In the genomic region with DNA sequence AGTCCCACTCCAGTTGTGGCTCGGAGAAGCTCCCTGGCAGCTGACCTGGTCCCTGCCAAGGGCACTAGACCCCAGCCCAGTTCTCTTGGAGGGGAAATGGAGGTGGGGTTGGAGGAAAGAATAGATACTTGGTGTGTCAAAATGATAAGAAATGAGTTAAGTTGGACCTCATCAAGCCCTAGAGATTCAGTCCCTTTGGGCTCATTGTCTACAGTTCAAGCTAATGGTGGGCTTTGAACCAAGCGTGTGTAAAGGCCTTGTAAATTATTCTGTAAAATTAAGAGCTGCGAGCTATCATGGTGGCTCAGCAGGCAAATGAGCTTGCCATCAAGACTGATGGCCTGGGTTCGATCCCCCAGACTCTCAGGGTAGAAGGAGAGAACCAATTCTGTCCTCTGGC, we compare ENCODE assay signal across 12 mouse cellular contexts.
DNase-seq lines count a peak whose midpoint lies in the region; ATAC-seq lines count a peak whose summit lies in the region.
"Had no signal": no experiment of that assay in that cellular context is flagged by ENCODE, and none has a peak within 500 bp of the region (broad histone marks: within the 10 kb centered on the region; RNA-seq: fewer than 3 reads in every experiment).

No protein-coding gene starts in this region.

- H3K36me3 ChIP-seq in heart, embryonic 13.5 days, result no peaks in the 10 kb centered on the region
- H3K36me3 ChIP-seq in midbrain, embryonic 10.5 days, result no peaks in the 10 kb centered on the region
- no peaks in the 10 kb centered on the region for H3K36me3 ChIP-seq in midbrain, embryonic 15.5 days (replicated peaks)
- no peaks in the 10 kb centered on the region for H3K36me3 ChIP-seq in forebrain, embryonic 13.5 days (ENCODE audit: poor library complexity, severe bottlenecking)
- no peaks in the 10 kb centered on the region for H3K36me3 ChIP-seq in midbrain, embryonic 14.5 days (ENCODE audit: control insufficient read depth, insufficient read depth, low read length)
- H3K36me3 ChIP-seq: liver, embryonic 15.5 days had no signal

- 75% methylated on average over 4 of the region's 4 CpGs for WGBS in heart, embryonic 13.5 days
- 52% methylated on average over 4 of the region's 4 CpGs for WGBS in midbrain, embryonic 10.5 days
- WGBS in midbrain, embryonic 15.5 days, result 50% methylated on average over 4 of the region's 4 CpGs
- 42% methylated on average over 4 of the region's 4 CpGs for WGBS in forebrain, embryonic 13.5 days
- 56% methylated on average over 4 of the region's 4 CpGs for WGBS in midbrain, embryonic 14.5 days

- H3K9me3 ChIP-seq in heart, embryonic 13.5 days, result no peaks in the 10 kb centered on the region
- no peaks in the 10 kb centered on the region for H3K9me3 ChIP-seq in midbrain, embryonic 10.5 days (replicated peaks)
- no peaks in the 10 kb centered on the region for H3K9me3 ChIP-seq in midbrain, embryonic 15.5 days
- H3K9me3 ChIP-seq in forebrain, embryonic 13.5 days (replicated peaks), result no peaks in the 10 kb centered on the region
- no peaks in the 10 kb centered on the region for H3K9me3 ChIP-seq in midbrain, embryonic 14.5 days (ENCODE audit: control insufficient read depth, low read length)
- H3K9me3 ChIP-seq: liver, embryonic 15.5 days had no signal

- H3K4me3 ChIP-seq in heart, embryonic 13.5 days, result peak overlapping the region; percentile 59; the same call in 1 of the 2 replicates
- H3K4me3 ChIP-seq in midbrain, embryonic 10.5 days, result peak overlapping the region; percentile 48
- no peak overlapping the region for H3K4me3 ChIP-seq in midbrain, embryonic 15.5 days
- no peak overlapping the region for H3K4me3 ChIP-seq in forebrain, embryonic 13.5 days
- H3K4me3 ChIP-seq in midbrain, embryonic 14.5 days (replicated peaks; ENCODE audit: low read depth, low read length), result no peak overlapping the region

- ATAC-seq in heart, embryonic 13.5 days (ENCODE audit: extremely low read depth, insufficient number of reproducible peaks, low FRiP score, low TSS enrichment), result no peak
- ATAC-seq in midbrain, embryonic 15.5 days (replicated peaks), result no peak
- no peak for ATAC-seq in forebrain, embryonic 13.5 days
- no peak for ATAC-seq in midbrain, embryonic 14.5 days (ENCODE audit: low FRiP score, low TSS enrichment)
- ATAC-seq: intestine, postnatal 0 days; Patski had no signal

- peaks cover 19% of the 10 kb centered on the region for H3K4me1 ChIP-seq in heart, embryonic 13.5 days
- peaks cover 76% of the 10 kb centered on the region for H3K4me1 ChIP-seq in midbrain, embryonic 10.5 days
- H3K4me1 ChIP-seq in midbrain, embryonic 15.5 days, result peaks cover 29% of the 10 kb centered on the region
- H3K4me1 ChIP-seq in forebrain, embryonic 13.5 days, result peaks cover 71% of the 10 kb centered on the region
- H3K4me1 ChIP-seq in midbrain, embryonic 14.5 days (ENCODE audit: control insufficient read depth, insufficient read depth, low read length), result peaks cover 12% of the 10 kb centered on the region; the same call in 1 of the 2 replicates
- H3K4me1 ChIP-seq: liver, embryonic 15.5 days had no signal

- H3K27ac ChIP-seq in heart, embryonic 13.5 days (replicated peaks), result no peak overlapping the region
- H3K27ac ChIP-seq in midbrain, embryonic 10.5 days (replicated peaks), result peak overlapping the region; percentile 69
- no peak overlapping the region for H3K27ac ChIP-seq in midbrain, embryonic 15.5 days
- peak overlapping the region; percentile 68 for H3K27ac ChIP-seq in forebrain, embryonic 13.5 days
- H3K27ac ChIP-seq in midbrain, embryonic 14.5 days (replicated peaks; ENCODE audit: low read depth, low read length), result no peak overlapping the region
- H3K27ac ChIP-seq: liver, embryonic 15.5 days had no signal

- no peak for DNase-seq in heart, adult 8-10 months (ENCODE audit: low spot score)
- DNase-seq in midbrain, embryonic 10.5 days (ENCODE audit: low spot score), result no peak
- no peak for DNase-seq in midbrain, embryonic 14.5 days
- no peak for DNase-seq in layer of hippocampus, postnatal 36 days
- DNase-seq in lung, postnatal 10 days, result no peak
- DNase-seq: lung, postnatal 36 days had no signal

- H3K27me3 ChIP-seq in heart, embryonic 13.5 days (replicated peaks), result peaks cover 96% of the 10 kb centered on the region
- peaks cover 90% of the 10 kb centered on the region for H3K27me3 ChIP-seq in midbrain, embryonic 10.5 days (ENCODE audit: low read depth, poor library complexity, severe bottlenecking)
- peaks cover 69% of the 10 kb centered on the region for H3K27me3 ChIP-seq in midbrain, embryonic 15.5 days (replicated peaks)
- H3K27me3 ChIP-seq in forebrain, embryonic 13.5 days, result peaks cover 56% of the 10 kb centered on the region
- H3K27me3 ChIP-seq in midbrain, embryonic 14.5 days (ENCODE audit: control insufficient read depth, insufficient read depth, low read length), result peaks cover 78% of the 10 kb centered on the region

- H3K9ac ChIP-seq in heart, embryonic 13.5 days, result no peak overlapping the region
- no peak overlapping the region for H3K9ac ChIP-seq in midbrain, embryonic 15.5 days
- no peak overlapping the region for H3K9ac ChIP-seq in forebrain, embryonic 13.5 days
- H3K9ac ChIP-seq in midbrain, embryonic 14.5 days (replicated peaks; ENCODE audit: low read length), result no peak overlapping the region
- H3K9ac ChIP-seq: liver, embryonic 15.5 days had no signal

- H3K4me2 ChIP-seq in heart, embryonic 13.5 days, result no peak overlapping the region
- no peak overlapping the region for H3K4me2 ChIP-seq in midbrain, embryonic 15.5 days
- H3K4me2 ChIP-seq in forebrain, embryonic 13.5 days, result peak overlapping the region; percentile 73; the same call in 1 of the 2 replicates
- H3K4me2 ChIP-seq in midbrain, embryonic 14.5 days (ENCODE audit: low read length), result peak overlapping the region; percentile 67; the same call in 1 of the 2 replicates

Comparison
In these comparisons a context has a peak if more than half of its experiments do, and no peak if none do; other contexts are left out.
1. H3K27ac ChIP-seq: peak in midbrain, embryonic 10.5 days (single experiment) and forebrain, embryonic 13.5 days (single experiment); none in heart, embryonic 13.5 days (single experiment), midbrain, embryonic 15.5 days (single experiment) and midbrain, embryonic 14.5 days (single experiment).
2. H3K4me2 ChIP-seq: peak in forebrain, embryonic 13.5 days (single experiment) and midbrain, embryonic 14.5 days (single experiment); none in heart, embryonic 13.5 days (single experiment) and midbrain, embryonic 15.5 days (single experiment).
3. H3K4me3 ChIP-seq: peak in heart, embryonic 13.5 days (single experiment) and midbrain, embryonic 10.5 days (single experiment); none in midbrain, embryonic 15.5 days (single experiment), forebrain, embryonic 13.5 days (single experiment) and midbrain, embryonic 14.5 days (single experiment).